Mouse (Mus musculus) kidney, postnatal 10 days (tissue): ENCODE measurements around the gene Dcbld2.

ENCODE experiments used
- DNase-seq: peaks from one replicate; pipeline ENCODE4 v3.0.0; 2021; ENCODE audit warnings: mixed read lengths

Dcbld2 gene

DNA sequence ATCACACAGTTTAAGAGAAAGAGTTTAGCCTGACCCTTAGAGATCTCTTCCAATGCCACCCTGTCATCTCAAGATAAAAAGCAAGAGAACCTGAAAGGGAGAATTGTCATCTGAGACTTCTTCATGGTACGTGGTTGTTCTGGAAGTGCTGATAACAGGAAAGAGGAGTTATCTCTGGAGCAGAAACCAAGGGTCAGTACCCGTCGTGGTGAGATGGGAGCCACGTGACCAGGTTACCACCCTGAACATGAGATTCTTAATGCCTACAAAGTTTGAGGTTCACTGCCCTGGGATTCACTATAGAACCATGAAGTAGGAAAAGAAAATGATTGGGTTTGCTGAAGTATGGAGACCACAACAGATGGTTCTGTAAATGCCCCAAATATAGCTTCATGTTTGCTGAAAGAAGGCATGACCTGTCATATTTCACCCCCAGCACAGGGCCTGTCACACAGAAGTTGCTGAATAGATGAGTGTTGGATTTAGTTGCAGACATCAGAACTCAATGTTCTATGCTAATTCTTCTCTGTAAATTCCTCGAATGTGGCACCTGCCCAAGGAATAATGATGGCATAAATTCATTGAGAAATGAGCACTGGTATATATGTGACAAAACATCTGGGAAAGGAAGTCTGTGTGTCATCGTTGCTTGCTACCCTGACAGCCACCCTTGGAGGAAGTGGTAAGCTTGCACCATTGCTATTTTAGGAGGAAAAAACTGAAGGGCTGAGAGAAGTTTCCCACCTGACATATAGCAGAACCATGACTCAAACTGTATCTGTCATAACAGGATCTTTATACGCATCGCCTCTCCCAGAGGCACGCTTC, 89.9 kb downstream of the Dcbld2 start:
- no peak for DNase-seq

DNA sequence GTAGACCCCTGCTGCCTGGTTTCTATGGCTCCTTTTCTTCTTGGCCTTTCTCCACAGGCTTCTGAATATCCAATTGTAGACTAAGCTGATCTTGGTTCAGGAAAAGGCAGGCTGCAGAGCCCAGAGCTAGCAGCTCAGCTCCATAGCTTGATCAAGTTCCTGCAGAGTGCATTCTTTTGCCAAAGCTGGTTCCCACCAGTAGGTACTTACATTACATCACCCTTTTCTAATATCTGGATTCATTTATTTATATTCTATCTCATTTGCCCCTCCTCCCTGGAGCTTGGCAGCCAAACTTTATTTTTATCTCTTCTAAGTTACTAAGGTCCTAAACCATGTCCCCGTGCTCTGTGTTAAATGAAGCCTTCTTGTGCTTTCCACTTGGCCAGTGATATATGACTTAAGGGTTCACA, 90.9 kb downstream of the Dcbld2 start:
- no peak for DNase-seq

DNA sequence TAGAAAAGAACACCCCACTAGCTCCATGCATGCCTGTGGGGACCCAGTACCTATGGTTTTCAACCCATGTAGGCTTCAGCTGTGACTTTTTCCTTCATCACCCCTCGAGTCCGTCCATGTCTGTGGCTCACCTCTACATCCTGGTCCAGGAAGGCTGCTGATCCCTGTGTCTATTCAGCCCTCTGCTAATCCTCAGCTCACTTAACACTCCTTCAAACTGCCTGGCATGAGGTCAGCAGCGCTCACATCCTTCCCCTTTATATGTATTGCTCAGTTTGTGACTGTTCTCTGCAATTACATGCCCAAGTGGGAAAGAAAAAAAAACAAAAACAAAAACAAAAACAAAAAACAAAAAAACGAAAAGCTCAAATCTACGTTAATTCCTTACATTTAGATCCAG, 91.4 kb downstream of the Dcbld2 start:
- no peak for DNase-seq

DNA sequence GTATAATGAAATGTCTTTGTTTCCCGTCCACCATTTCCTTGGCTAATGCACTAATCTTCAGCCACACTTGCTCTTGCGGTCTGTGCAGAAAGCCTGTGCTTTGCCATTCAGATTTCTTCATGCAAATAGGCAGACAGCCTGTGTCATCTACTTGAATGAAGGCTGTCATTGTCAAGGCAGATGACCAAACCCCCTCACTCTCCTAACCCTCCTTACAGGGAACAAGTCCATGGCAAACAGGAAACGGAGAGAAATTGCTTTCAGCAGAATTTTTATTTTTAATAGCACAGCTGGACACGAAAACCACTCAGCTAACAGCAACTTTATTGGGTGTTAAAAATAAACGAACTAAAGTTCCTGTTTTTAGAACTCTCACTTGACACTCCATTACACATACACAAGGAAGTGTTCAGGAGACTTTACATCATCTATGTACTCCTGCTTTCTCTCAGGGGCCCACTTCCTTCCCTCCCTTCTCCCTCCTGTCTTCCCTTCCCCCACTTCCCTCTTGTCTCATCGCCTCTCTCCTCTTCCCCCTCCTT, 93.6 kb downstream of the Dcbld2 start:
- no peak for DNase-seq

DNA sequence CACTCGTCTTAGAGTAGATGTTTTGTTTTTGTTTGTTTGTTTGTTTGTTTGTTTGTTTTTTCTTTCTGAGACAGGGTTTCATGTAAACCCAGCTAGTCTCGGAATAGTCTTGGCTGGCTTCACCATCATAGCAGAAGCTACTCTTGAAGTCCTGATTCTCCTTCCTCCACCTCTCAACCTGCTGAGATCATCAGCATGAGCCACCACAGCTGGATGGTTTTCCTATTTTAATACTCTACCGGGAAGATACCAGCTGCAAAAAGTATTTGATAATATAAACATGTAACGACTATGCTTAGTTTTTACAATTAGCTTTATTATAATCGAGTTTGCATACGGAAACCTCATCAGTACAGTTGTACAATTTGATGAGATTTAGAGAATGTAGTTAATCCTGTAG, 94.3 kb downstream of the Dcbld2 start:
- no peak for DNase-seq

DNA sequence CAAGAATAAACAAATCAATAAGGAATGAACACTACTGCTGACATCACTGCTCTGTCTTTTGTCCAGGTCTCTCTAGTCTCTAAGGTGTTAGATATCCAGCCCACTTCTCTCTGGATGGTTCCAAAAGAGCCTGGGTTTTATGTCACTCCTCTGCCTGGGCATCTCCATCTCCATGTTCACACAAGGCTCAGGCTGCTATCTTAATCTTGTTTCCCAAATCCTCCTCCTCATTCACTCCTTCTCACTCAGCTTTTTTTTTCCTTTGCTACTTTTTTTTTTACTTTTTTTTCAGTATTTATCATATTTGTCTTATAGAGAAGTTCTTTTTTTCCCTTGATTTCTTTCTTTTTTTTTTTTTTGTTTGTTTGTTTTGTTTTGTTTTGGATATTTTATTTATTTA, 96.7 kb downstream of the Dcbld2 start:
- no peak for DNase-seq

DNA sequence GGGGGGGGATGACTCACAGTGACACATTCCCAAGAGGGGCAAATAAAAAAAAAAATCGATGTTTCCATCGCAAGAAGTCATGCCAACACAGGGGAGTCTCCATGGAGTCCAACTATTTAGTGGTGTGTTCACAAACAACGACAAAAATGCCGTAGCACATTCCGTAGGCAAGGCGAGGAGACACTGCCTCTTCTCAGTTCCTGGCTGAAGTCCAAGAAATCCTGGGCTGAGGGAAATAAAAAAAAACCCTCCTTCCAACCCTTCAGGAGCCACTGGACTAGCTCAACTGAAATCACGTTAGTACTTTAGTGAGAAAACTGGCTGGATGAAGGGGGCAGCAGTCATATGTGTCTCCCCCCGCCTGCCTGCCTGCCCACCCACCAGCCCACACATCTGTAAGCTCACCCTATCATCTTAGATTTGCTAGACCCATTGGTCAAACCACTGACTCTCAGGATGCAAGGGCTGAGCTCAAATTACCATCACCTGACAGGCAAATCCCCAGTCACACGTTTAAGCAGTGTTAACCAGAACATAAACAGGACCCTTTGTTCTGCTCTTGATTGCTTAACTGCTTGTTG, 104.0 kb downstream of the Dcbld2 start:
- DNase-seq, result peak; percentile 67

DNA sequence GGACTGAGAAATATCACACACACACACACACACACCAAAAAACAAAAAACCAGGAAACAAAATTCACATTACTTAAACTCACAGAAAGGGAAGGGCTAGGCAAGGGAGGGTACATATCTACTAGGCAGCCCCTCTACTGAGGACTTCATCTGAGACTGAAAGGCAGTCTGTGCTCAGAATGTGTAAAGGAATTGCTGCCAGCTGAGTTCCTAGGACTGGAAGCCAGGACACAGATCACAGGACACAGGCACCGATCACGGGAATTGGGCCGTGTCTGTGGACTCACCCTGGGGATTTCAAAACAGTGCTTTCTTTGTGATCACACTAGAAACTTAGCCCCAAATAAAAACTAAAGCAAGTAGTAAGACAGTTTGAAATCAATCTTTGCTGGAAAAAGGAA, 104.6 kb downstream of the Dcbld2 start:
- peak; percentile 54 for DNase-seq

DNA sequence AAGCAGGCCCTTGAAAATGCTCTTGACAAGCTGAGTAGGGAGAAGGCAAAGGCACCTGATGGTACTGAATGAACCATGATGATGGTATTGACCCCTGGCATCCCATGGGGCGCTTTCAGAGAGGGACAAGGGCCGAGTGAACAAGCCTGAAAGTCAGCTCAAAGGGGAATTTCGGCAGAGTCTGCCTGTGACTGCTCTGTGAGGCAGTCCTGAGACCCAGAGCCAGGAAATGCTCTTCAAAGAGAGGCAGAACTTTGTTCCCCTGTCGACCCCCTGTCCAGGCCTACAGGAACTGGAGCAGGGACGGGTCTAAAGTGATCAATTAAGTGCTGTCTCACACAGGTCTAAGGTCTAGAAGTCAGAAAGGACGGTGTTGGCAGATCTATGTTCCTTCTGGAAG, 105.5 kb downstream of the Dcbld2 start:
- DNase-seq, result peak; percentile 34

DNA sequence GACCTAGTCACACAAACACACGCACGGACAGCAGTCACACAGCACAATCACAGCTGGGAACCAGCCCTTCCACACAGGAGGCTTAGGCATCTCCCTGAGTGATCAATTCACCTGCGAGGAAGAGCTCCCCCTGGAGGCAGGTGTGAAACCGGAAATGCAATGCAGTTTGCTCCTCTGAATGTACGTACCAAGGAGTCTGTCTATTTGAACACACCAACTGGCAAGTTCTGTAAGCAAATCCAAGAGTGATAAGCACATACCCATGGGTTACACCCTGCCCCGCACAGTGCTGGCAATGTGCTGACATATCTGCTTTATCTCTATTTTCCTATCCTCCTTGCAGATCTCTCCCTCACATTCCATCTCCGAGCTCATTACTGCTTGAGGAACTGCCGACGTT, 106.3 kb downstream of the Dcbld2 start:
- DNase-seq, result peak; percentile 52

DNA sequence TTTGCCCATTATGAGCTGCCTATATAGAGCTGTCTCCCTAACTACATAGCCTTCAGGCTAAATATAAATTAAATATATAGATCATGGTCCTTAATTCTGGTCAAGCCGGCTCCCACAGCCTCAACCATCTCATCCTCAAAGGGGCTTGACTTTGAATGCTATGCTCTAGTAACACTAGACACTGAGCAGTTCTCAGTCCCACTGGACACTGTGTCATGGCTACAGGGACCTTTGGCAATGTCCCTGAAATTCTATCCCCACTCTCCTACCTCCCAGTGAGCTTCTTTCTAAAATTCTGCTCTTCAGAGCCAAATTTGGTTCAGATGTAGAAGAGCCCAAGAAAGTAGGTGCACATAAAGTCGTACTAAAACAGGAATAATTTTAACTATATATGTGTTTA, 107.9 kb downstream of the Dcbld2 start:
- DNase-seq, result no peak

DNA sequence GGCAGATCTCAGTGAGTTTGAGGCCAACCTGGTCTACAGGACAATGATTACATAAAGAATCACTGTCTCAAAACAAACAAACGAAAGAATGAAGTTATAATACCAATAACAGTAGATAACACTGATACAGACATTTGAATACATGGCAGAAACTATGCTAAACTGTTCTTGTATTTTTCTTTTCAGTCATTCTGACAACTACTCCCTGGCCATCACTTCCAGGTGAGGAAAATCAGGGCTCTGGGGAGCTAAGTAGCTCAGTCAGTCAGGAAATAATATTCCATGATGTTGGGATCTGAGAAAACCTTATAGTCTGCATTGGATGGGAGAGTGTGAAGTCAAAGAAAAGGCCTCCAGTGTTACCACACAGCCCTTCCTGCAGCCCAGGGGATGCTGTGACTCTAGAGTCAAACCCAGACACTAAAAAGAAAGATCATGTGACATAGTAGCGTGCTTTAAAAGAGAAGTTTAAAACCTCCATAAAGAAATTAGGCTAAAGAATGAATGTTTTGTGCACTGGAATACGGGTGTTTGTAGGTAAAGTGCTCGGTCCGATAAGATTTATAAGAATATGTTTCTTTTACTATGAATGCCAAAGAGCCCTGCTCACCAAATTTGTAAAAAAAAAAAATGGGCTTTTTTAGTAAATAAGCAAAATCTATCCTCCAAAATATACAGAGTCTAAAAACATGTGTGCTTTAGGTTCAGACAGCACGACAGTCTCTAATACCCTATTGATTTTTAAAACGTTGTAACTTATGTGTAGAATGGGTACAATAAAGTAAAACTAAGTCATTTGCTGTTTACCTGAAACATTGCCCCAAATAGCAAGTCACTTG, 108.9 kb downstream of the Dcbld2 start:
- DNase-seq, result no peak
